Mouse (Mus musculus) urinary bladder, postnatal 10 days (tissue): ENCODE measurements around the gene Crebzf.

Experiments used
- DNase-seq: peaks from one replicate; pipeline ENCODE4 v3.0.0; 2022; ENCODE audit warnings: low spot score

Crebzf gene

GRCm38 (mm10) chr7:90442518-90443080 lies at the start of gene Crebzf:
Gene Crebzf, plus strand, starts transcription at chr7:90442729.
- DNase-seq, result peak; percentile 89

- DNase-seq, result no peak
Observed at GRCm38 (mm10) chr7:90395073-90395472, 47.5 kb upstream of the Crebzf start.

DNA sequence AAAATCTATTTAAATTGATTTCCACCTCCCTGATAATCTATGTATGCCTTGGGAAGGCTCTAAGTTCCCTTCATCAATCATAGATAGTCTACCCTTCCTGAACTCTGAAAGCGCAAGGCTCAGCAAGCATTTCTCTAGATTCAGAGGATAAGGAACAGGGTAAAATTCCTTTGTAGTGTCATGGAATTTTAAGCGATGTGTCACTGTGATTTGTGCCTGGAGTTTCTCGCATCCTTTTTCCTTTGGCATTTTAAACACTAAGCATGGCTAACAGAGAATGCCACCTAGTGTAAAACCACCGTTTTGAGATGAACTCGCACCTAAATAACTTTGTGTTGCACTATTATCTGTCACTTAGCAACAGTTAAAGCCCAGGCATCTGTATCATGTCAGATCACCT lies 46.6 kb upstream of the Crebzf start:
- no peak for DNase-seq

- DNase-seq, result no peak
Observed at GRCm38 (mm10) chr7:90409934-90410333, 32.6 kb upstream of the Crebzf start.

GRCm38 (mm10) chr7:90426020-90427001 lies 16.2 kb upstream of the Crebzf start, which contains the start of gene Ccdc89:
Gene Ccdc89, plus strand, starts transcription at chr7:90426577.
- peak; percentile 25 for DNase-seq

DNA sequence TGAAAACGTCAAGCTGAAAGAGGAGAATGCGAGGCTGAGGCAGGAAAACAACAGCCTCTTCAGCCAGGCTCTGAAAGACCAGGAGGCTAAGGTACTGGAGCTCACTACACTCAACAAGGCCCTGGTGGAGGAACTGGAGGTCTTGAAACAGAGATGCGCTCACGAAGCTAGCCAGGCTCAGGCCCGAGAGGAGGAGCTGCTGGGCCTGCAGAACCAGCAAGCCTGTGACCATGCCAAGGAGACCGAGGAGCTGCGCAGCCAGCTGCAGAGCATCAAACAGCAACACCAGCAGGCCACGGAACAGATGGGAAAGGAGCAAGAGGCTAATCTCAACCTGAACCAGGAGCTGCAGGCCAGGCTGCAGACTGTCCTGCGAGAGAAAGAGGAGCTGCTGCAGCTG lies 15.5 kb upstream of the Crebzf start:
- DNase-seq, result no peak

DNA sequence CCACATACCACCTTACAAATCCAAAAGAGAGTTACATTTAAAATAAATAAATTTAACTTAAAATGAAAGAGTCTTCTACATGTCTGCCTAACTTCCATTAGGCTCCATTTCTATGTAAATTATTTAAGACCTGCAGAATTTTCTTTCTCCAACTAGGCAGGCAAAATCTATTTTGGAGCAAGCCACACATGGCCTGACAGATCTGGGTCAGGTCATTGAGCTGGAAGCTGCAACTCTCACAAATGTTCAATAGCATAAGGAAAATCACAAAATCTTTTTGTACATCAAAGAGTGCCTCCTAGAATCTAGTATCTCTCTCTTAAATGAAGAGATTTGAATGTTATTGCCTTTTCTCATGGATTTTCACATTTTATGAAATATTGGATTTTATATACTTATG lies 10.3 kb upstream of the Crebzf start:
- DNase-seq, result no peak

DNA sequence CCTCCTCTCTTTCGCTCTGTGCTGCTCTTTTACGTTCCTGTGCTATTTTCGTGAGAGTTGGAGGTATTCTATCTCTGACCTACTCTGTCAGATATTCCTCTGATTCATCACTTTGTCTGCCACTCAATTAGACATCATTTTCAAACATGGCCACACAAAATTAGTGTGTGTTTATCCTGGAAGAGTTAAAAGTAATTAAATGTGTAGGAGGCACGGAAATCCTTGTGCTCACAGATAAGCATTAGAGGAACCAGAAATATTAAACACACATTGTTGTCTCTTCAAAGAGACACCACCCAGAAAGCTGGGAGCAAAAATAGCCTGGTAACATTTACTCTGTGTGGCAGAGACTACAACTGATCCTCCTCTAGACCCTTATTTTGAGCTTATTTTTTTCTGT lies 2.5 kb upstream of the Crebzf start:
- no peak for DNase-seq

DNA sequence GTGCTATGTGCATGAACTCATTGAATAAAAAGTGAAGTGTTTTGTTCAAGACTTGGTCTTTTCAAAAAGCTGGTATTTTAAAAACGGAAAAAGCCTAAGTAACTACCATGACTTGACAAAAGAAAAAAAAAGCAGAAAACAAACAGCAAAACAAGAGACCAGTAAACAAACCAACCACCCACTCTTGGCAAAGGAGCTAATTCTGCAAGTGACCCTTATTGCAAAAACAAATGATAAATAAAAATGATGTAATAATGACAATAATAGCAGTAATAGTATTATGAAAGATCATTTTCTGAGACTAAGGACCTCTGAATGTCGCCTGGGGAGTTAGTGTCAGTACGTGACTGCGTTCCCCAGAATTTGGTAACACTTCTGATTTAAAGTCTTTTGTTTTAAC lies 459 bp upstream of the Crebzf start:
- DNase-seq, result no peak

DNA sequence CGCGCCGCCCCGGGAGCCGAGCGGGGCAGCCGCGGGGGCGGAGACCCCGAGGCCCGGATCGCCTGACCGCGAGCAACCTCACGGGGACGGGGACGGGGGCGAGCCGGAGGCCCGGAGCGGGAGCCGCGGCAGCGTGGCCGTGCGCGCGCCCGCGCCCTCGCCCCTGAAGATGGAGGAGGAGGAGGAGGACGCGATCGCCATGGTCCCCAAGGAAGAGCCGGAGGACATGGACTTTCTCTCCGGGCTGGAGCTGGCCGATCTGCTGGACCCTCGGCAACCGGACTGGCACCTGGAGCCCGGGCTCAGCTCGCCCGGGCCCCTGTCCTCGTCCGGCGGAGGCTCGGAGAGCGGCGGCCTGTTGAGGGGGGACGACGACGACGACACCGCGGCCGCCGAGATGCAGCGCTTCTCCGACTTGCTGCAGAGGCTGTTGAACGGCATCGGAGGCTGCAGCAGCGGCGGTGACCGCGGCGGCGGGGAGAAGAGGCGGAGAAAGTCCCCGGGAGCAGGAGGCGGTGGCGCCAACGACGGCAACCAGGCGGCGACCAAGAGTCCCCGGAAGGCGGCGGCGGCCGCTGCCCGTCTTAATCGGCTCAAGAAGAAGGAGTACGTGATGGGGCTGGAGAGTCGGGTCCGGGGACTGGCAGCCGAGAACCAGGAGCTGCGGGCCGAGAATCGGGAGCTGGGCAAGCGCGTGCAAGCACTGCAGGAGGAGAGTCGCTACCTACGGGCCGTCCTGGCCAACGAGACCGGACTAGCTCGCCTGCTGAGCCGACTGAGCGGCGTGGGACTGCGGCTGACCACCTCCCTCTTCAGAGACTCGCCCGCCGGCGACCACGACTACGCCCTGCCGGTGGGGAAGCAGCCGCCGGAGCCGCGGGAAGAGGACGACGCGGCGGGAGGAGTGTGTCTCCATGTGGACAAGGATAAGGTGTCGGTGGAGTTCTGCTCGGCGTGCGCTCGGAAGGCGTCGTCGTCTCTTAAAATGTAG lies 867 bp downstream of the Crebzf start:
- DNase-seq, result no peak

DNA sequence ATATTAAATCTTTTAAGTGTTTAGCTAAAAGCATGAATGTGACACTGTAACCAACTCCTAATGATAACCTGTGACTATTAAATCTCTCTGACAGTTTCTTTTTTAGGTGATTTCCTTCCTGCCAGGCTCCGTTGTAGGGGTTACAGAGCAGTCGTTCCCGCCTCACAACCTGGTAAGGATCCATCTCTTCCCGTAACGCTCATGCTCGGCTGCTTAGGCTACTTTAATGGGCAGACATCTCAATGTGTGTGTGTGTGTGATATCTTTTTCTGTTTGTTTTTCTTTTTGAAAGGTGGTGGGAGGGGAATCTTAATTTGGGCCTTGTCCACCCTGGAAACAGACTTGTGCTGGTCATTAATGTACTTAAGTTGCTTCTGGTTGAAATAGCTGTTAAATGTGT lies 1.7 kb downstream of the Crebzf start:
- DNase-seq, result no peak

DNA sequence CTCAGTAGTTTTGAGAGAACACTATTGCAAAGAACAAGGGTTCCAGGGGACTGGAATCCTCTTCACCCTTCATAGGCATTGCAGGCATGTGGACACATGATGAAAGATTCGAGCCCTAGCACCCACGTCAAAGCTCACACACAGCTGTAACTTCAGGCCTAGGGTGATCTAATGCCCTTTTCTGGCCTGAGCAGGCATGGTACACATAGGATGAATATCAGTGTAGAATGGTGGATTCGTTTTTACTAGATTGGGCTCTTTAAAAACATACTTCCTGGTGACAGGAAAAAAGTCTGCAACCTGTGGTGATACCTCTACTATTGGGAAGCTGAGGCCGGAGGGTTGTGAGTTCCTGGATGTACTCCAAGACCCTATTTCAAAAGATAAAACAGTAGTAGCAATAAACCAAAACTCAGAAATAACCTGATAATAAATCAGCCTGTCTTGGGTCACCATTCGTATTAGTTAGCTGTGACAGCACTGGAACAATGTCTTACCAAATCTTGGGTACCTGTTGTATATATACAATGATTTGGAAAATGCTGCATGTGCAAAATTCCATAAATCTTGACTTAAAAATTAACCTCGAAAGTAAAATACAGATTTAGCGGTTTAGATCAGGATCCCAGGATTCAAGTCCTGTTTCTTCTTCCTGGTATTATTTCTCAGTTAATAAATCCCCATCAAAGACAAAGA lies 13.8 kb downstream of the Crebzf start:
- no peak for DNase-seq

DNA sequence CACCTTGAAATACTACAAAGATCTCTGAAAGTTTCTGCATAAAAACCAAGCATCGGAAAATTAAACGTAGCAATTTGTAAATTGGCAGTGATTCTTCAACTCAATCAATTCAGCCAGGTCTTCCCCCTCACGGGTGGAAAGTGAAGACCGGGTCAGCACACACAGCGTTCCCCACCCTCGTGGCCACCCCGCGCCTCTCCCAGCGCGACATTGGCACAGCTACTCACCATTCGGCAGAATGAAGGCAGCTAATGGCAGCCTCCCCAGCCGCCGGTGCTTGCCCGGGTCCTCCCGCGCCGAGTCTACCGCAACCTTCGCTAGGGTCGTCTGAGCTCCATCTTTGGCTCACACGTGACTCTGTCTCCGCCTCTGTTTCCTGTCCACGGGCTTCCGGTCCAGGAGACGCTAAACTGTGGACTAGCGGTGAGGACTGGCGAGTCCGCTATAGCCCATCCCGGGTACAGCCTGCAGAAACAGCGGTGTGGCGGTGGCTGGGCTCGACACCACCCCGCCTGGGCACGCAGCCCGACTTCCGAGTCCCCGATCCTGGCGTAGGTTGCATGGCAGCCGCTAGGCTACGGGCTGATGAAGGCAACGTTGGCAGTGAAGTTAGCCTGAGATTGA lies 14.4 kb downstream of the Crebzf start, which contains the start of gene Tmem126a:
Tmem126a (minus strand) TSS at position 385 of the 624 bp plus-strand sequence.
- DNase-seq, result peak; percentile 38

DNA sequence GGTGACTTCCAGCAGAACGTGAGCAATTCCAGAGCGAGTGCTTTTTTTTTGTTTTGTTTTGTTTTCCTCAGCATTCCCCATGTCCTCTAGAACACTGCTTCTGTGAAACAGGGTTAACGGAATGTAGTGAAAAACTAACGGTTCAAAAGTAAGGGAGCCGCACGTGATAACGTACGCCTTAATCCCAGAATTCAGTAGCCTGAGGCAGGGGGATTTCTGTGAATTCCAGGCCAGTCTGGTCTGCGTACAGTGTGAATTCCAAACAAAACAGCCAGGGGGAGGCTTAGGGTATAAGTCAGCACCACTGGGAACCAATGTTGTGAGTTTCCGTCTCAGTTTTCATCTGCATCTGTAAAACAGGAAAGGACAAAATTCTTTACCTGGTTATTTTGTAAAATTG lies 15.0 kb downstream of the Crebzf start:
- DNase-seq, result no peak

DNA sequence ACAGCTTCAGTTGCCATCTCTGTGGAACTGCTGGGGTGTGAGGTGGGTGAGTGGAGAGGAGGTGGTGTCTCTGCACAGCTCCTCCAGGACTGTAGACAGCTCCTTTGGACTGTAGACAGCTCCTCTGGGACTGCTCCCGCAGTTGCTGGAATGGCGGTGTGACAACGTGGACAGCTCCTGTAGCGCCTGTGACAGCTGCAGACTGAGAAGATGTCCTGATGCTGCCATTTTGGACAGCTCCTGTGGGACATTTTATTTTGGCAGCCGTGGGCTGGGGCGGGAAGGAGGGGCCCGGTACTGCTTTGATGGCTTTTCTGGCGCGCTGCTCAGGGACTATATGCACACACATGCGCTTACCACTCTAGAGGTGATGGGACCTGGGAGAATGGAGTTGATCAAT lies 17.8 kb downstream of the Crebzf start:
- DNase-seq, result no peak

DNA sequence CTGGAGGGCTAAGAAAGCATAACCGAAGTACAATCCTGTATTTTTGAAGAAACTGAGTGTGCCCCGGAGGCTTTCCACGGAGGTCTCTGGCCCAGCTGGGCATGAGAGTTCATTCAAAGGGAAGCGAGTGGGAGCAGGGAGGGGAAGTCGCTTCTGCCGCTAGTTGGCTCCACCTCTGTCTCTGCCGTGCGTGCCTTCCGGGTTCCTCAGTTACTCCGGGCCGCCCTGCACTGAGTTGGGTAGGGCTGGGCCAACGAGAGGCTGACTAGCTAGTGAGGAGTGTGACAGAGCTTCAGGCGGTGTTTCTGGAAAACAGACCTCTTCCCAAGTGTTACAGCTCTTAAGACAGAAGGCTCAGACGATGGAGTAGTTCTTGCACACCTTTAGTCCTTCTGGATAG lies 18.4 kb downstream of the Crebzf start:
- DNase-seq, result no peak

DNA sequence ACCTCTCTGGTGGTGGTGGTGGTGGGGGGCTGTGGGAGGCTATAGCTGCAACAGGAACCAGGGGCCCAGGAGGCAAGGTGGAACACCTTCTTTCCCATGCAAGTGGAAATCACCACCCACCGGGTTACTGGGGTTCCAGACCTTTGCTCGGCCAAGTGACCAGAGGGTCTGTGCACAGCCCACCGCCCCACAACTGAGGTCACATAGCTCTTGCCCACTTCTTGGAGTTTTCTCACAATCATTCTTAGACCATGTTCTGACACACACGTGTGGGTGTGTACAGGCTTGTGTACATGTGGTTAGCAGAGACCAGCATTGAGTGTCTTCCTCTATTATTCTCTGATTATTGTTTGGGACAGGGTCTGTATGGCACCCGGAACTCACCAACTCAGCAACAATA lies 18.9 kb downstream of the Crebzf start:
- no peak for DNase-seq

DNA sequence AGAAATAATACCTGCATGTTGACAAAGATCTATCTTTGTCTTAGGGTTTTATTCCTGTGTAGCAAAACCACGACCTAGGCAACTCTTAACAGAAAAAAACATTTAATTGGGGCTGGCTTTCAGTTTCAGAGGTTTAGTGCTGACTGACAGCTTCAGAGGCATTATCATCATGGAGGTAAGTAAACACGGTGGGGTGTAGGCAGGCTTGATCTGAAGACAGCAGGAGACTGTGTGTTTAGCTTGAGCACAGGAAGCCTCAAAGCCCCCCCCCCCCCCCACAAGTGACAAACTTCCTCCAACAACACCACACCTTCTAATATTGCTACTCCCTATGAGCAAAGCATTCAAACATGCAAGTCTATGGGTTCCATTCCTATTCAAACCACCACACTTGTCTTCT lies 31.0 kb downstream of the Crebzf start:
- DNase-seq, result no peak

DNA sequence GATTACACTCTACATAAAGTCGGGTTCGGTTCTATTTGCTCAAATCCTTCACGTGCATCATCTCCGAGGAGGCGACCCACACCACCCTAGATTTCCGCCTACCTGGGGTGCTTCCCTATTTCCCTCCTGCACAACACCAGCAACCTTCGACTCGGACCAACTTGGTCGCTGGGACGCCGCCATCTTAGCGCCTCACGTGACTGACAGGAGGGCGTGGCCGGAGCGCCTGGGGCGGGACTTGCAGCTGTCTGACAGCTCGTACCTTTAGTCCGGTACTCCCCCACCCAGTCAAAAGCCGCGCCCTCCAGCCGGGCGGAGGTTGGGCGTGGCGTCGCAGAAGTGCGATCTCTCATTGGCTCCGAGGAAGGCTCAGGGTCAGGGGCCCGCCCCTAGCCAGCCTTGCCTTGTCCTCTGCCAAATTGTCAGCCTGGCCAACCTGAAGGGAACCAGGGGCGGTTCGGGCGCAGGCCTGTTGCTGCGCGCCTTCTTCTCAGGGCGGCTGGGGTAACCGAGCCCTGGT lies 33.3 kb downstream of the Crebzf start, which contains the start of gene Tmem126b:
Tmem126b (minus strand) TSS at position 209 of the 520 bp plus-strand sequence.
- DNase-seq, result peak; percentile 95
